13 mouse cellular contexts compared by ENCODE assay signal in the genomic region with DNA sequence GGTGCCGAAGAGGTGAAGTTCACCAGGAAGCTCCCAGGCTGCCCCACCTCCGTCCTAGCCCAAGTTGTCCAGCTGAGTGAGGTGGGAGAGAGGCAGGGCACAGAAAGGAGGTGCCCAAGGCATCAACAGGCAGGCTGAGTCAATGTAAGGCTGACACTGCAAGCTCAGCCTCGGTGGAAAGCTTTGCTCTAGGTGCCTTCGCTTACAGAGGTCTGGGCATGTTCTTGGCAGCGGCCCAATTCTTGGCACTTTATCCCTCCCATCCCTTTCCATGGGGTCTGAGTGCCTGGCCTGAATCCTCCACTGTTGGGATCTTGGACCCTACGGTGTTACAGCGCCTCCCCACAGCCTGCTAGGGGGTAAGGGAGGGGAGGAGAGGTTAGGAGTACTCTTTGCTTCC. TPM values are rescaled to one million over a fixed set of nuclear protein-coding genes. Genes with fewer than 3 reads are reported as not detected.
DNase-seq lines count a peak whose midpoint lies in the region; ATAC-seq and TF ChIP-seq lines count a peak whose summit lies in the region.
"Had no signal": no experiment of that assay in that cellular context is flagged by ENCODE, and none has a peak within 500 bp of the region (broad histone marks: within the 10 kb centered on the region; RNA-seq: fewer than 3 reads in every experiment).

No protein-coding gene starts in this region.

- H3K9ac ChIP-seq in limb, embryonic 12.5 days (replicated peaks), result no peak overlapping the region
- H3K9ac ChIP-seq: midbrain, embryonic 12.5 days had no signal

- peak overlapping the region; percentile 69 for H3K27ac ChIP-seq in kidney, adult 2 months (ENCODE audit: insufficient read depth, low read depth, low read length)
- 0 out of 2 replicates have a peak overlapping the region, but pooled peaks have one; percentile 49 for H3K27ac ChIP-seq in embryonic facial prominence, embryonic 10.5 days (replicated peaks)
- H3K27ac ChIP-seq in limb, embryonic 12.5 days, result 0 out of 2 replicates have a peak overlapping the region, but pooled peaks have one; percentile 45
- H3K27ac ChIP-seq: midbrain, embryonic 12.5 days had no signal

- WGBS in kidney, adult 2 months, result 62% methylated on average over 7 of the region's 7 CpGs
- WGBS in embryonic facial prominence, embryonic 10.5 days, result 85% methylated on average over 7 of the region's 7 CpGs
- WGBS in limb, embryonic 12.5 days, result 73% methylated on average over 7 of the region's 7 CpGs

- H3K27me3 ChIP-seq in kidney, adult 2 months (replicated peaks; ENCODE audit: control insufficient read depth, insufficient read depth, low read length), result no peaks in the 10 kb centered on the region
- H3K27me3 ChIP-seq in embryonic facial prominence, embryonic 10.5 days (replicated peaks; ENCODE audit: low read depth, poor library complexity, severe bottlenecking), result peaks cover 4% of the 10 kb centered on the region; the same call in 1 of the 2 replicates
- H3K27me3 ChIP-seq in limb, embryonic 12.5 days, result no peaks in the 10 kb centered on the region; the same call in 1 of the 2 replicates

- peak; percentile 15 to 52 for DNase-seq in adrenal gland, adult (ENCODE audit: inconsistent age in 2 of 2, low spot score in 1 of 2)
- DNase-seq in adrenal gland, adult 2 months, result no peak
- DNase-seq in kidney, adult 2 months, result no peak
- DNase-seq in kidney, adult 8-10 months, result no peak
- no peak for DNase-seq in embryonic facial prominence, embryonic 10.5 days (ENCODE audit: low spot score)
- DNase-seq in ovary, postnatal 14 days (ENCODE audit: low spot score), result no peak
- DNase-seq: adrenal gland, postnatal 25 days had no signal

- ATAC-seq in limb, embryonic 12.5 days (ENCODE audit: insufficient number of reproducible peaks, insufficient read depth, low FRiP score, low TSS enrichment, low read depth), result no peak
- no peak for ATAC-seq in erythroblast, adult 5-6 weeks (replicated peaks; ENCODE audit: low FRiP score, poor library complexity, severe bottlenecking)

- no peak for TF ChIP-seq CTCF in kidney, adult 2 months (conservative IDR thresholded peaks at IDR 0.05; ENCODE audit: insufficient read depth, insufficient read length, low read depth, low read length)

- H3K9me3 ChIP-seq in embryonic facial prominence, embryonic 10.5 days, result no peaks in the 10 kb centered on the region
- H3K9me3 ChIP-seq in limb, embryonic 12.5 days, result no peaks in the 10 kb centered on the region
- H3K9me3 ChIP-seq: midbrain, embryonic 12.5 days had no signal

- H3K4me2 ChIP-seq in limb, embryonic 12.5 days, result no peak overlapping the region
- H3K4me2 ChIP-seq: midbrain, embryonic 12.5 days had no signal

- no peaks in the 10 kb centered on the region for H3K4me1 ChIP-seq in kidney, adult 2 months (ENCODE audit: control insufficient read depth, insufficient read depth, low read length)
- H3K4me1 ChIP-seq in embryonic facial prominence, embryonic 10.5 days, result peaks cover 53% of the 10 kb centered on the region
- H3K4me1 ChIP-seq in limb, embryonic 12.5 days (replicated peaks), result peaks cover 24% of the 10 kb centered on the region

- H3K4me3 ChIP-seq in kidney, adult 2 months (ENCODE audit: insufficient read depth, low read depth, low read length), result peak overlapping the region; percentile 16
- H3K4me3 ChIP-seq in embryonic facial prominence, embryonic 10.5 days, result 0 out of 2 replicates have a peak overlapping the region, but pooled peaks have one; percentile 6
- no peak overlapping the region for H3K4me3 ChIP-seq in limb, embryonic 12.5 days (replicated peaks)
- H3K4me3 ChIP-seq: midbrain, embryonic 12.5 days had no signal

- H3K36me3 ChIP-seq in kidney, adult 2 months (ENCODE audit: control insufficient read depth, insufficient read depth, low read length), result peaks cover 2% of the 10 kb centered on the region; the same call in 1 of the 2 replicates
- no peaks in the 10 kb centered on the region for H3K36me3 ChIP-seq in embryonic facial prominence, embryonic 10.5 days (replicated peaks)
- no peaks in the 10 kb centered on the region for H3K36me3 ChIP-seq in limb, embryonic 12.5 days
- H3K36me3 ChIP-seq: midbrain, embryonic 12.5 days had no signal

- no peak for TF ChIP-seq POLR2A in kidney, adult 2 months (IDR thresholded peaks at IDR 0.05; ENCODE audit: low read depth, low read length)

RNA-seq across cellular contexts. Expression of a gene that starts 2.9 kb away (rescaled TPM):
- total RNA-seq in adrenal gland, adult 2 months (2021), result 100 to 1,000 TPM in 1 of 2 experiments, 10 to 100 TPM in 1; 71.2 to 146 TPM
- 355 and 444 TPM in 2 replicates for polyA plus RNA-seq in adrenal gland, adult 2 months (2012; rRNA removed)
- polyA plus RNA-seq in kidney, adult 2 months (2012; rRNA removed), result 297 and 304 TPM in 2 replicates
- 93.2 and 96.6 TPM in 2 replicates for polyA plus RNA-seq in embryonic facial prominence, embryonic 10.5 days (2016; fragmentation: Nextera tagmentation; extraction: Ambion mirVana)
- 77.4 and 82.1 TPM in 2 replicates for polyA plus RNA-seq in limb, embryonic 12.5 days (2016; fragmentation: Nextera tagmentation; extraction: Ambion mirVana)
- 7.5 TPM in 1 of 2 replicates, not detected in the other for total RNA-seq in erythroblast, adult 5-6 weeks (2015; ENCODE audit: low replicate concordance)
- total RNA-seq in erythroblast, adult 5-6 weeks (2017; ENCODE audit: low replicate concordance), result 4.9 and 8.2 TPM in 2 replicates

RNA-seq across cellular contexts. Expression of a gene that starts 3.7 kb away (rescaled TPM):
- not detected for total RNA-seq in adrenal gland, adult 2 months (2021)
- polyA plus RNA-seq in adrenal gland, adult 2 months (2012; rRNA removed), result not detected in 2 replicates
- polyA plus RNA-seq in kidney, adult 2 months (2012; rRNA removed), result not detected in 2 replicates
- not detected in 2 replicates for polyA plus RNA-seq in embryonic facial prominence, embryonic 10.5 days (2016; fragmentation: Nextera tagmentation; extraction: Ambion mirVana)
- polyA plus RNA-seq in limb, embryonic 12.5 days (2016; fragmentation: Nextera tagmentation; extraction: Ambion mirVana), result 0.31 TPM in 1 of 2 replicates, not detected in the other
- total RNA-seq in erythroblast, adult 5-6 weeks (2015; ENCODE audit: low replicate concordance), result not detected in 2 replicates
- not detected in 2 replicates for total RNA-seq in erythroblast, adult 5-6 weeks (2017; ENCODE audit: low replicate concordance)
- total RNA-seq: adrenal gland, postnatal 25 days; common myeloid progenitor, adult 5-6 weeks; granulocyte monocyte progenitor cell, adult 5-6 weeks; left cerebral cortex, postnatal 10 days had no signal
- polyA plus RNA-seq: midbrain, embryonic 12.5 days had no signal

RNA-seq across cellular contexts. Expression of a gene that starts 21.5 kb away (rescaled TPM):
- 100 to 1,000 TPM; 469 to 591 TPM for total RNA-seq in adrenal gland, adult 2 months (2021)
- polyA plus RNA-seq in adrenal gland, adult 2 months (2012; rRNA removed), result 584 and 714 TPM in 2 replicates
- polyA plus RNA-seq in kidney, adult 2 months (2012; rRNA removed), result 165 and 192 TPM in 2 replicates
- polyA plus RNA-seq in embryonic facial prominence, embryonic 10.5 days (2016; fragmentation: Nextera tagmentation; extraction: Ambion mirVana), result 12.4 and 12.9 TPM in 2 replicates
- polyA plus RNA-seq in limb, embryonic 12.5 days (2016; fragmentation: Nextera tagmentation; extraction: Ambion mirVana), result 17.1 and 18.4 TPM in 2 replicates
- 17.1 and 32.7 TPM in 2 replicates for total RNA-seq in erythroblast, adult 5-6 weeks (2015; ENCODE audit: low replicate concordance)
- total RNA-seq in erythroblast, adult 5-6 weeks (2017; ENCODE audit: low replicate concordance), result 23.0 and 24.4 TPM in 2 replicates

RNA-seq across cellular contexts. Expression of a gene that starts 45.5 kb away (rescaled TPM):
- 10 to 100 TPM in 1 of 2 experiments, 1 to 10 TPM in 1; 6.9 to 15.7 TPM for total RNA-seq in adrenal gland, adult 2 months (2021)
- 21.8 and 33.4 TPM in 2 replicates for polyA plus RNA-seq in adrenal gland, adult 2 months (2012; rRNA removed)
- 12.2 and 14.5 TPM in 2 replicates for polyA plus RNA-seq in kidney, adult 2 months (2012; rRNA removed)
- polyA plus RNA-seq in embryonic facial prominence, embryonic 10.5 days (2016; fragmentation: Nextera tagmentation; extraction: Ambion mirVana), result 39.9 and 43.8 TPM in 2 replicates
- 61.7 and 66.3 TPM in 2 replicates for polyA plus RNA-seq in limb, embryonic 12.5 days (2016; fragmentation: Nextera tagmentation; extraction: Ambion mirVana)
- total RNA-seq in erythroblast, adult 5-6 weeks (2015; ENCODE audit: low replicate concordance), result not detected in 2 replicates
- total RNA-seq in erythroblast, adult 5-6 weeks (2017; ENCODE audit: low replicate concordance), result 0.34 TPM in 1 of 2 replicates, not detected in the other

Comparison
In these comparisons a context has a peak if more than half of its experiments do, and no peak if none do; other contexts are left out.
1. DNase-seq: peak in adrenal gland, adult (2 of 2); none in adrenal gland, adult 2 months (single experiment), kidney, adult 2 months (single experiment), kidney, adult 8-10 months (0 of 2), embryonic facial prominence, embryonic 10.5 days (single experiment) and ovary, postnatal 14 days (single experiment).
2. Peak in every context shown above with its lines, with median percentiles within 50 percentile points of each other: H3K27ac ChIP-seq.